Mouse (Mus musculus) kidney, embryonic 16.5 days (tissue): Measurements from ENCODE around the gene Dpp6. TPM values are rescaled to one million over a fixed set of nuclear protein-coding genes. Genes with fewer than 3 reads are reported as not detected.

Experiments
- ATAC-seq: fragments of 200-750 bp; cut with Nextera tagmentation; 2 replicates; pipeline ENCODE4 v1.8.0; 2017; ENCODE audit warnings: moderate TSS enrichment; ENCODE audit not compliant: low FRiP score, low TSS enrichment
- H3K27ac ChIP-seq: fragments of 300-500 bp; sonication (generic); 2 replicates; pipeline ENCODE4 v1.5.1; 2014; ENCODE audit warnings: low read length
- H3K27me3 ChIP-seq: fragments of 300-500 bp; sonication (generic); 2 replicates; pipeline ENCODE4 v1.6.1; 2014; ENCODE audit warnings: low read length, control low read depth, mixed read lengths; ENCODE audit not compliant: insufficient read depth
- H3K36me3 ChIP-seq: fragments of 300-500 bp; sonication (generic); 2 replicates; pipeline ENCODE4 v1.6.1; 2014; ENCODE audit warnings: low read length, control low read depth, mixed read lengths; ENCODE audit not compliant: insufficient read depth
- H3K4me1 ChIP-seq: fragments of 300-500 bp; sonication (generic); 2 replicates; pipeline ENCODE4 v1.6.1; 2014; ENCODE audit warnings: low read length, control low read depth, mixed read lengths; ENCODE audit not compliant: insufficient read depth
- H3K4me2 ChIP-seq: fragments of 300-500 bp; sonication (generic); replicated peaks from 2 replicates; pipeline ENCODE4 v1.6.1; 2014; ENCODE audit warnings: low read depth, low read length
- H3K4me3 ChIP-seq: fragments of 300-500 bp; sonication (generic); 2 replicates; pipeline ENCODE4 v1.5.1; 2014; ENCODE audit warnings: mild to moderate bottlenecking, low read length
- H3K9ac ChIP-seq: fragments of 300-500 bp; sonication (generic); replicated peaks from 2 replicates; pipeline ENCODE4 v1.6.1; 2014; ENCODE audit warnings: low read length
- H3K9me3 ChIP-seq: fragments of 300-500 bp; sonication (generic); 2 replicates; pipeline ENCODE4 v1.6.1; 2016; ENCODE audit warnings: low read length, control low read depth
- WGBS: fragments of 180-500 bp; shearing (Covaris S2); extraction: QIAGEN DNeasy Blood & Tissue Kit; methylation state at CpG from one replicate; pipeline ENCODE4 v1.1.7; 2014; 5-methylcytosine and 5-hydroxymethylcytosine counted together
- polyA plus RNA-seq: library from polyadenylated mRNA; unstranded; fragments of >200 nt; fragmentation: Nextera tagmentation; extraction: Ambion mirVana; gene quantifications from 2 replicates; pipeline ENCODE4 v1.2.1, GENCODE M21; 2015

The Dpp6 gene
- polyA plus RNA-seq, 1 experiment from 2014 or later: 3.6 TPM

DNA sequence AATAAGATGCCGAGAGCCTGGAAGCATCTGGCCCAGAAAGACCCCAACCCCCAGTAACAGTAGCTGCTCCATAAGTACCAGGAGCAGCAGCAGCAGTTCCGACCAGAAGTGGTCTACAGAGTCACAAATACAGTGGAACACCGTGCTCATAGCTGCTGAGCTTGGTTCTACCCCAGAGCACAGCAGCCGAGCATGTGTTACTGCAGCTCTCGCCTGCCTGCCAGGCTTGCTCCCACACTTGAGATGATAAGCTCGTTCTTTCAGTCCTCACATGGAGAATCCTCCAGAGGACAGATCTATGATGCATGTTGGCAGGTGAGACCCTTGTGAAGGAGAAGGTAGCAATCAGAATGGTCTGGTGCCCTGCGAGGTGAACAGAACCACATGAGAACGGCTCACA, 474.4 kb downstream of the Dpp6 start:
- 74% methylated on average over 8 of the region's 8 CpGs for WGBS
- no peaks in the 10 kb centered on the region for H3K27me3 ChIP-seq
- ATAC-seq: no peak

DNA sequence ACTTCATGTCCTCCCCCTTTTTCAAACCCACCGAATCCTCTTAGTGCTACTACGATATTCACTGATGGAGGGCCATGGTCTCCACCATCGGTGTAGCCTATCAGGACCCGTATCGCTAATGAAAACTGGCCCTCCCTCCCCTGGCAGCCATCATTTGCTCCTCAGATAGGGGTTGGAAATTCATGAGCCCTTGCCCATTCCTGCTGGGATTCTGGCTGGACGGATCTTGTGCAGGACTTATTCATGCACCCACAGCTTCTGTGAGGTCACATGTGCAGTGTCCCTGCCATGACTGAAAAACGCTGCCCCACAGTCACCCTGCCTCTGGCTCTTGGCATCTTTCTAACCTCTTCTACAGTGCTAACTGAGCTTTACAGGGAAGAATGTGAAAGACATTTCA, 475.2 kb downstream of the Dpp6 start:
- 86% methylated on average over 7 of the region's 7 CpGs for WGBS

More for the DNA sequence above, 474.4 kb downstream of the Dpp6 start:
- Histone ChIP-seq H3K27ac (no peak overlapping the region), H3K4me1 (no peaks in the 10 kb centered on the region), H3K4me2 (no peak overlapping the region), H3K36me3 (no peaks in the 10 kb centered on the region), H3K9ac (no peak overlapping the region), H3K4me3 (no peak overlapping the region), H3K9me3 (no peaks in the 10 kb centered on the region)

DNA sequence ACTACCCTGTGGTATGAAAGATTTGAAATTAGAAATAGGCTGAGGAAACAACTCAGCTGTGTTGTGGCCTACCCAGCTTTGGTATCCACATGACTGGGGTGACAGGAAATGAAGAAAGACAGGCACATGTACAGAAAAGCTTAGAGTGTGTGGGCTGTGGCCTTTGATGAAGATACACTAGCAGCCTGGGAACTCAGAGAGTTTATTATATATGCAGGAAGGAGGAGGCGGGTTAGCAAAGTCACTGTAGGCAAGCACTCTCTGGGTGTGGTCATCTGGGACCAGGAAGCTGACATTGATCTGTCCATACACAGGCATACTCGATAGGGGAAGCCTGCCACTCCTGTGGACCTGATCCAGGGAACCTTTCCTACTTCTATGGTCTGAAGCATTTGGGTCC, 487.1 kb downstream of the Dpp6 start:
- ATAC-seq: no peak
- Histone ChIP-seq H3K9ac (no peak overlapping the region), H3K4me2 (no peak overlapping the region), H3K4me3 (no peak overlapping the region), H3K4me1 (no peaks in the 10 kb centered on the region), H3K27ac (no peak overlapping the region), H3K36me3 (no peaks in the 10 kb centered on the region), H3K27me3 (no peaks in the 10 kb centered on the region), H3K9me3 (no peaks in the 10 kb centered on the region)
- 55% methylated on average over 2 of the region's 2 CpGs for WGBS

More for the DNA sequence above, 475.2 kb downstream of the Dpp6 start:
- no peak overlapping the region for H3K4me2 ChIP-seq
- no peaks in the 10 kb centered on the region for H3K27me3 ChIP-seq
- ATAC-seq: no peak
- no peaks in the 10 kb centered on the region for H3K36me3 ChIP-seq
- H3K4me3 ChIP-seq: no peak overlapping the region
- H3K4me1 ChIP-seq: no peaks in the 10 kb centered on the region
- no peaks in the 10 kb centered on the region for H3K9me3 ChIP-seq
- H3K9ac ChIP-seq: no peak overlapping the region
- H3K27ac ChIP-seq: no peak overlapping the region

DNA sequence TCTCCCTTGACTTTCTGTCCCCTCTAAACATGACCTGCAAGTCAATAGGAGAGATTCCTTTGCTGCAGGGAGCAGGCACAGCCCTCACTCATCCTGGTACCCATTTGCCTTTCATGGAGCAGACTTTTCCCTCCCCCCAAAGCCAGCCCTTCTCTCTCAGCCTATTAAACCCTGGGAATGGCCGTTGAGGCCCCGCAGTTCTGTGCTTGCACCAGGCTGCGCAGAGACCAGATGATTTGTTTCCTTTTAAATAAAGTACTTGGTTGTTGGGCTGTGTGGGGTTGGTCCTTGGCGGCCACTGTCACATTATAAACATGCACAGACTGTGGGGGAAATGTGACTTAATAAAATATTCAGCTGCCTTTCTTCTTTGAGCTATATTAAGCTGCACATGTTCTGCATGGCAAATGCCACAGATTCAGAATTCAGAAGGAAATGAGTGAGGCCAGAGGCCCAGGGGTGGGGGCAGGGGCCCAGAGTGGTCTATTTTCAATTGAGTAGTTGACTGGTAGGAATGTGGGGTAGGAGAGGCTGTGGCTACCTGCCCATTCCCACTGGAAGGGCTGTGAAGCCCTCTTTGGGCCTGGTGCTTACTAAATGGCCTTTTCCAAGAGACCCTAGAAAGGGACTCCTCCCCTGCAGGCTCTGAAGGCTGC, 489.6 kb downstream of the Dpp6 start:
- Histone ChIP-seq H3K4me2 (no peak overlapping the region), H3K4me3 (no peak overlapping the region), H3K27ac (no peak overlapping the region), H3K9me3 (no peaks in the 10 kb centered on the region), H3K27me3 (no peaks in the 10 kb centered on the region), H3K9ac (no peak overlapping the region), H3K4me1 (no peaks in the 10 kb centered on the region), H3K36me3 (no peaks in the 10 kb centered on the region)
- 44% methylated on average over 4 of the region's 4 CpGs for WGBS
- no peak for ATAC-seq

GRCm38 (mm10) chr5:27310217-27310616, 493.2 kb downstream of the Dpp6 start:
- 75% methylated on average over 2 of the region's 2 CpGs for WGBS
- ATAC-seq: no peak
- Histone ChIP-seq H3K9ac (no peak overlapping the region), H3K27me3 (no peaks in the 10 kb centered on the region), H3K4me3 (no peak overlapping the region), H3K4me2 (no peak overlapping the region), H3K36me3 (no peaks in the 10 kb centered on the region), H3K27ac (no peak overlapping the region), H3K4me1 (no peaks in the 10 kb centered on the region), H3K9me3 (no peaks in the 10 kb centered on the region)

DNA sequence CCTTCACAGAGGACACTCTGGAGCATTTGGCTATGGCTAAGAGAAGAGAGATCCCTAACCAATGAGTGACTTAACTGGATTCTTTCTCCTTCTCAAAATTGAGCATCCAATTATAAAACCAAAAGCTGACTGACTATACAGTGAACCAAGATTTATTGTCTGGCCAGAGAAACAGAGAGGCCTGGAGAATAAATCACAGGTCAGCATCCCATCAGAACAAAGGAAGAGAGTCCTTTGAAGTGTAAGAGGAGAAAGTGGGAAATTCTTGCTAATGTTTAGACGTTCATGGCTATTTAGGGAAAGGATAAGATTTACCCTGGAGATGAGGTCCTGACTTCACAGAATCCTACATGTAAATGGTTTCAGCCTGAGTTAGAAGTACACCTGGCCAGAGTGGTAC, 499.7 kb downstream of the Dpp6 start:
- H3K4me3 ChIP-seq: no peak overlapping the region
- ATAC-seq: no peak; the same call in 1 of the 2 replicates
- no peaks in the 10 kb centered on the region for H3K4me1 ChIP-seq
- no peaks in the 10 kb centered on the region for H3K27me3 ChIP-seq
- H3K27ac ChIP-seq: no peak overlapping the region
- H3K9me3 ChIP-seq: no peaks in the 10 kb centered on the region
- H3K36me3 ChIP-seq: no peaks in the 10 kb centered on the region
- no peak overlapping the region for H3K4me2 ChIP-seq
- H3K9ac ChIP-seq: no peak overlapping the region
- 2% methylated on average over 1 of the region's 1 CpGs for WGBS

DNA sequence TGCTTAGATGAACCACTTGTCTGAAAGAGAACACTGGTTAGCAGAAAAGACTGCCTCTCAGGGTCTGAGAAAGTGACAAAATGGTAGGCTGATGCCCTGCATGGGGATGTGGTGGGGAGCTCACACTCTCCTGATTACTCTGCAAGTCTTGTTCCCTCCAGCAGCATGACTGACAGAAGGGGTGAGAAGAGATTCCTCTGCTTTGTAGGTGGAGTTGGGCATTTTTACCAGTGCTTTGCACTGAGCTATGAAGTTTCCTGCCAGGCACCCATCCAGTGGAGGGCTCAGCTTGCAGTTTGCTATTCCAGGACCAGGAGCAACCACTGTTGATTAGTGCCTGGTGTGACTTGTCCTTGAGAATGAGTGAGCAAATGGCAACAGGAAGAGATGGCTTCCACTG, 500.3 kb downstream of the Dpp6 start:
- Histone ChIP-seq H3K4me1 (no peaks in the 10 kb centered on the region), H3K36me3 (no peaks in the 10 kb centered on the region), H3K4me2 (no peak overlapping the region), H3K9me3 (no peaks in the 10 kb centered on the region), H3K4me3 (no peak overlapping the region), H3K9ac (no peak overlapping the region), H3K27ac (no peak overlapping the region), H3K27me3 (no peaks in the 10 kb centered on the region)
- ATAC-seq: no peak

- no peaks in the 10 kb centered on the region for H3K9me3 ChIP-seq
- H3K36me3 ChIP-seq: no peaks in the 10 kb centered on the region
- H3K4me1 ChIP-seq: no peaks in the 10 kb centered on the region
- no peak overlapping the region for H3K9ac ChIP-seq
- H3K4me2 ChIP-seq: no peak overlapping the region
- no peak for ATAC-seq
- 75% methylated on average over 1 of the region's 1 CpGs for WGBS
- no peaks in the 10 kb centered on the region for H3K27me3 ChIP-seq
- H3K27ac ChIP-seq: no peak overlapping the region
- no peak overlapping the region for H3K4me3 ChIP-seq
Measured at GRCm38 (mm10) chr5:27317832-27318231, 500.8 kb downstream of the Dpp6 start.

- Histone ChIP-seq H3K27ac (no peak overlapping the region), H3K4me1 (no peaks in the 10 kb centered on the region; the same call in 1 of the 2 replicates), H3K4me3 (no peak overlapping the region), H3K27me3 (no peaks in the 10 kb centered on the region), H3K4me2 (no peak overlapping the region), H3K36me3 (no peaks in the 10 kb centered on the region), H3K9ac (no peak overlapping the region), H3K9me3 (no peaks in the 10 kb centered on the region)
- WGBS: 85% methylated on average over 4 of the region's 4 CpGs
- no peak for ATAC-seq
Measured at GRCm38 (mm10) chr5:27319731-27320130, 502.7 kb downstream of the Dpp6 start.

GRCm38 (mm10) chr5:27322895-27323792, 506.1 kb downstream of the Dpp6 start:
- Histone ChIP-seq H3K4me2 (no peak overlapping the region), H3K27ac (no peak overlapping the region), H3K4me3 (no peak overlapping the region), H3K9me3 (no peaks in the 10 kb centered on the region), H3K27me3 (no peaks in the 10 kb centered on the region), H3K9ac (no peak overlapping the region), H3K4me1 (no peaks in the 10 kb centered on the region; the same call in 1 of the 2 replicates), H3K36me3 (no peaks in the 10 kb centered on the region)
- ATAC-seq: no peak
- 70% methylated on average over 3 of the region's 3 CpGs for WGBS
